In genomic region chrX:126655737-126656136, GRCm38 (mm10) we compare ENCODE assay signal across 18 mouse cellular contexts.
"Had no signal": no experiment of that assay in that cellular context is flagged by ENCODE, and none has a peak within 500 bp of the region (broad histone marks: within the 10 kb centered on the region; RNA-seq: fewer than 3 reads in every experiment).

No protein-coding gene starts in this region.

- H3K4me3 ChIP-seq: midbrain, embryonic 10.5 days; midbrain, embryonic 12.5 days; myocyte; neural tube, embryonic 13.5 days; neural tube, embryonic 15.5 days had no signal

- DNase-seq: lung, adult 18-20 months; lung, embryonic 14.5 days; lung, postnatal 10 days; lung, postnatal 4 days; midbrain, embryonic 14.5 days; retina, postnatal 1 day; right cerebral cortex, adult 18-20 months; right cerebral cortex, postnatal 25 days; right cerebral cortex, postnatal 4 days; spleen, adult 18-20 months; thymus, adult 18-20 months; thymus, postnatal 14 days; thymus, postnatal 36 days had no signal

- H3K27ac ChIP-seq: midbrain, embryonic 10.5 days; midbrain, embryonic 12.5 days; neural tube, embryonic 13.5 days; neural tube, embryonic 15.5 days had no signal
